Mouse (Mus musculus): Measurements from ENCODE around the gene Slc6a11.

Slc6a11 gene

GRCm38 (mm10) chr6:114264426-114264825 is 133.4 kb downstream of the Slc6a11 start:
- no peak for DNase-seq (ENCODE audit: low read depth, low spot score)

DNA sequence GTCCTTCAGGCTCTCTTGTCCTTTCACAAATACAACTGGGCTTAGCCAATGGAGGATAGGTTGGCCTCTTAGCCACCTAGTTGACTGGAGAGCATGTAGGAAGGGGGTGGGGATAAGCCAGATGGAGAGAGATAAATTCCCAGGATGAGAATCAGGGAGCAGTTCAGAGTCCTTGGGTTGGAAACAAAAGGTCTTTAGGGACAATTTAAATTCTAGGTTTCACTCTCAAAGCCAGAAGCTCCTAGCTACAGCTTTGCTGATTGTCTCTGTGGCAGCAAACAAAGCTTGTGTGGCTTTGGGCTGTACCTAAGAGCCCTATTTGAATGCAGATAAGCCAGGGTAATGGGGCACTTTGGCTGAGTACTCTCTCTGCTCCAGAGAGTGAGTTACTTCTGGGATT is 135.2 kb downstream of the Slc6a11 start:
- DNase-seq (ENCODE audit: low read depth, low spot score): no peak

DNA sequence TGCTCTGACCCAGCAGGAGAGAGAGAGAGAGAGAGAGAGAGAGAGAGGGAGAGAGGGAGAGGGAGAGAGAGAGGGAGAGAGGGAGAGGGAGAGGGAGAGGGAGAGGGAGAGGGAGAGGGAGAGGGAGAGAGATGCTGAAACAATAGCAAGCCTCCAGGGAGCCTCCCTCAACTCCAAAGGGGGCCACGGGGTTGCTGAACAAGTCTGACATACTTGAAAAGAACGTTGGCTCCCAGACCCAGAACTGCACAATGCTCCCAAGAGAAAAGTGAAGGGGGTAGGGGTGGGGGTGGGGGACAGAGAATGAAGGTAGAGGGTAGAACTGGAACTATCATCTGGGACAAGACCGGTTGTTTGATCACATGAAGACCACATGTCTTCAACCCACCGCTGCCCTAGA is 136.9 kb downstream of the Slc6a11 start:
- DNase-seq (ENCODE audit: low read depth, low spot score): no peak

DNA sequence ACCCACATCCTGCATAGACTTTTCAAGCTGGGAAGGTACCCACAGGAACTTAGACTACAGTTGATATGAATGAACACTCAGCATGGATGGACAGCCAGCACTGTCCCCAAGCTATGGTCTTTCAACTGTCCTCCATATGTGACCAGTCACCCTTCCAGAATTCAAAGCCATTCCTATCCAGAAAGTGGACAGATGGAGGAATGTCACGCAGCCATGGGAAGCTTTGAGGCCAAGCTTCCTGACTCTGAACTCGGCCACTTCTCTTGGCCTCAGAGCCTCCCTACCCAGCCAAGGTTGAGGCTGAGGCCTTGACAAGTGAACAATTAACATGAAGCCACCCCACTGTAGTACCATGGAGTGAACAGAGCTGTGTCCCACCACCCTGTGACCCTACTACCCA is 138.5 kb downstream of the Slc6a11 start:
- DNase-seq (ENCODE audit: low read depth, low spot score): no peak

DNA sequence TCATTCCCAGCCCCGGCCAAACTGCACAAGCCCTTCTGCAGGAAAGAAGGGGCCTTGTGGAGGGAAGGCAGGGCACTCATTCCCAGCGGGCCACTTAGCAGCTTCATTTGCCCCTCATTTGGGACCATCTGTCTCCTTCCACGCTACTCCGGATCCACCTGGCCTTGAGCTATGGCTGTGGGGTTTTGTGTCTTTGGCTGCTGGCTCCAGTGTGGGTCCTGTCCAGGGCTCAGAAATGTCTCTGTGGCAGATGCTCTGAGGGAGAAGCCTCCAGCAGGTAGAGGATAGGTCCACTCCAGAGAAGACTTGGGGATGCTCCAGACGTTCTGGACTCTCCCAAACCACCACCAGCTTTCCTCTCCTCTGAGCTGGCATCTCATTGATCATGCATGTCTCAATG is 139.8 kb downstream of the Slc6a11 start:
- no peak for DNase-seq (ENCODE audit: low read depth, low spot score)

- no peak for DNase-seq (ENCODE audit: low read depth, low spot score)
Observed at GRCm38 (mm10) chr6:114272279-114272678, 141.2 kb downstream of the Slc6a11 start.

- no peak for DNase-seq (ENCODE audit: low read depth, low spot score)
Observed at GRCm38 (mm10) chr6:114273997-114274728, 143.1 kb downstream of the Slc6a11 start.

- no peak for DNase-seq (ENCODE audit: low read depth, low spot score)
Observed at GRCm38 (mm10) chr6:114275800-114276199, 144.8 kb downstream of the Slc6a11 start.

- DNase-seq (ENCODE audit: low read depth, low spot score): peak; percentile 3
Observed at GRCm38 (mm10) chr6:114282469-114283277, 151.6 kb downstream of the Slc6a11 start, which contains the start of gene Slc6a1. Gene Slc6a1, plus strand, starts transcription at chr6:114282635.

- no peak for DNase-seq (ENCODE audit: low read depth, low spot score)
Observed at GRCm38 (mm10) chr6:114283278-114283770, 152.3 kb downstream of the Slc6a11 start.

GRCm38 (mm10) chr6:114283927-114284703 is 153.1 kb downstream of the Slc6a11 start:
- no peak for DNase-seq (ENCODE audit: low read depth, low spot score)

DNA sequence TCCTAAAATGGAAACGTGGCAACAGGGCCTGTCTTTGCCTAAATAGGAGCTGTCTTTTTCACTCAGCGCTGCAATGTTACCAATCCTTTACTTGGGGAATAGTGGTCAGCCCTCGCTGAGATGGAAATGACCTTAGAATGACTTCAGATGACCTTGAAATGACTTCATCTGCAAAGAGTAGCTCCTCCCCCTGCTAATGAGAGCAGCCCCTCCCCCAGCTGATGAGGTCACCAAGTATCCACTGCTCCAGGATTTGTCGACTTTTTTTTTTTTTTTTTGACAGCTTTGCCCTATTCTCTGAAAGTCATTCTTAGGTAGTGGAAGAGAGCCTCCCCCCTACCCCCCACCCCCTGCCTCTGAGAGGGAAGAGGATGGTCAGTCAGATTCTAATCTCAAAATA is 154.4 kb downstream of the Slc6a11 start:
- no peak for DNase-seq (ENCODE audit: low read depth, low spot score)

DNA sequence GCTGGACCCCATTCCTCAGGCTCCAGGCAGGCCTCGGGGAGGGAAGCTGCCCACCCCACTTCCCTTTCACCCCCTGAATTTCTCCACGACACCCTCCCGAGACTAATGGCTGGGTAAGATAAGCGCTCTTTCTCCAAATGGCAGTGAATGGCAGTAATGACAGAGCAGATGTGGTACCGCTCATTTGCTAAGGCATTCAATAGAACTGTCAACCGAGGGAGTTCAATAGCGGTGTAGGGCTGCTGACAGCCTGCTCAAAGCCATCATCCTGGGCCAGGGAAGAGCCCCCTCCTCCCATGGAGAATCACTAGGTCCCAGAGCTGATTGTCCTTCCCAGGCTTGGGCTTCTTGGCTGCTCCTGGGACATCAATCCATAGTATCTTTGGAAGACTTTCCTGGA is 158.1 kb downstream of the Slc6a11 start:
- no peak for DNase-seq (ENCODE audit: low read depth, low spot score)

- DNase-seq (ENCODE audit: low read depth, low spot score): no peak
Observed at GRCm38 (mm10) chr6:114290184-114290583, 159.1 kb downstream of the Slc6a11 start.

DNA sequence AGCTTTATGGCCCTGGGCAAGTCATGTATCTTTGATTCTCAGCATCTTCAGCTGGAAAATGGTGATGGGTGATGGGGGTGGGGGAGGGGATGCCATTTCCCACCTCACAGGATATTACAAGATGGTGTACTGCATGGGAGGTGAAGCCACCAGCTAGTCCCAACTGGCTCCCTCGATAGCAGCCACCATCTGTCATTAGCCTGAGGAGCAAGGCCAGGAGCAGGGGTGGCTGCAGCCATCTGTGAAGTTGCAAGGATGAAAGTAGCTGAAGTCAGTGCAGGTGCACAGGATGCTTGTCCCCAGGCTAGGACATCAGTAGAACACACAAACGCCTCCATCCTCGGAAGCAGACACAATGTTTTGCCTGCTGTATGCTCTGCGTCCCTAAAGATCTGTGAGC is 159.9 kb downstream of the Slc6a11 start:
- no peak for DNase-seq (ENCODE audit: low read depth, low spot score)

- DNase-seq (ENCODE audit: low read depth, low spot score): no peak
Observed at GRCm38 (mm10) chr6:114291396-114291795, 160.4 kb downstream of the Slc6a11 start.

GRCm38 (mm10) chr6:114293511-114293910 is 162.5 kb downstream of the Slc6a11 start:
- DNase-seq (ENCODE audit: low read depth, low spot score): no peak

GRCm38 (mm10) chr6:114295086-114295485 is 164.0 kb downstream of the Slc6a11 start:
- no peak for DNase-seq (ENCODE audit: low read depth, low spot score)

DNA sequence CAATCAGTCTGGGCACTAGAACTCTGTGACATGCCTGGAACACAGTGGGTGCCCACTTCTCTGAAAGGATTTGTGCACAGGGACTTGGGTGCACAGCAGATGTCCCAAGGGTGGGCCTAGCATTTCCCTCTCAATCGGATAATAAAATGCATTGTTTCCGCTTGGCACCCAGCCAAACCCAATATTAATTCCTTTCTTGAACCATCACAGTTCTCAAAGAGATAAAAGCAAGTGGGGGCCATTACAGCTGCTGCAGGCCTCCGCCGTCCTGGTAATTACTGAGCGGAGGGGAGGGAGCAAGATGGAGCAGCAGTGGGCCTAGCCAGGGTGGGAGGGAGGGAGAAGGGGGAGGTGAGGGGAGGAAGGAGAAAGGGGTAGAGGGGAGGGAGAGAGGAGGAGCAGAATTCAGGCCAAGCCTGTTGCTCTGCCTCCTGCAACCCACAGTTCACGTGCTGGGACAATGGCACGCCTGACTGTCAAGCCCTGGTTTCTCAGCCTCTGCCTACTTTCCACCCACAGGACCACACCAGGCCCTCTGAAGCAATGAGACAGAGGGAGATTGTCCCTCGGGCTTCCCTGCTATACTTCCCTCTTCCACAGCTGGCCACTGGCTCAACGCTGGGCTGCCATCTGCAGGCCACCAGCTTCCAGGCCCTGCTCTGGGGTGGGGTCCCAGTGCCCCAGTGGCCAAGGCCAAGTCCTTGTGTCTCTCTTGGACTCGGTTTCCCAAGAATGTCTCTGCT is 166.4 kb downstream of the Slc6a11 start:
- DNase-seq (ENCODE audit: low read depth, low spot score): no peak
